Mouse (Mus musculus): ENCODE data around the gene Kmo. TPM values are rescaled to one million over a fixed set of nuclear protein-coding genes. Genes with fewer than 3 reads are reported as not detected.

Kmo gene
- total RNA-seq, 2 experiments from 2014 or later: 0.45 to 0.47 TPM

- intact Hi-C loops (cut with DNase I): no loop called here
- no peak for DNase-seq (ENCODE audit: low spot score)
Measured at GRCm38 (mm10) chr1:175630345-175630744, 10.2 kb downstream of the Kmo start.

- DNase-seq (ENCODE audit: low spot score): no peak
- intact Hi-C loops (cut with DNase I): no loop called here
Measured at GRCm38 (mm10) chr1:175631080-175631479, 10.9 kb downstream of the Kmo start.

- DNase-seq (ENCODE audit: low spot score): no peak
- intact Hi-C loops (cut with DNase I): no loop called here
Measured at GRCm38 (mm10) chr1:175631721-175632221, 11.6 kb downstream of the Kmo start.

- DNase-seq (ENCODE audit: low spot score): no peak
- intact Hi-C loops (cut with DNase I): no loop called here
Measured at GRCm38 (mm10) chr1:175632470-175632869, 12.3 kb downstream of the Kmo start.

GRCm38 (mm10) chr1:175637677-175638076 lies 17.5 kb downstream of the Kmo start:
- no peak for DNase-seq (ENCODE audit: low spot score)
- intact Hi-C loops (cut with DNase I): no loop called here

GRCm38 (mm10) chr1:175639072-175639471 lies 18.9 kb downstream of the Kmo start:
- intact Hi-C loops (cut with DNase I): no loop called here
- DNase-seq (ENCODE audit: low spot score): no peak

- intact Hi-C loops (cut with DNase I): no loop called here
- no peak for DNase-seq (ENCODE audit: low spot score)
Measured at GRCm38 (mm10) chr1:175640435-175641150, 20.4 kb downstream of the Kmo start.

GRCm38 (mm10) chr1:175643496-175644265 lies 23.5 kb downstream of the Kmo start:
- intact Hi-C loops (cut with DNase I): no loop called here
- no peak for DNase-seq (ENCODE audit: low spot score)

- intact Hi-C loops (cut with DNase I): no loop called here
- DNase-seq (ENCODE audit: low spot score): no peak
Measured at GRCm38 (mm10) chr1:175646952-175647351, 26.8 kb downstream of the Kmo start.

- intact Hi-C loops (cut with DNase I): no loop called here
- no peak for DNase-seq (ENCODE audit: low spot score)
Measured at GRCm38 (mm10) chr1:175648615-175649014, 28.4 kb downstream of the Kmo start.

GRCm38 (mm10) chr1:175659900-175660299 lies 39.7 kb downstream of the Kmo start:
- intact Hi-C loops (cut with DNase I): no loop called here
- DNase-seq (ENCODE audit: low spot score): no peak

GRCm38 (mm10) chr1:175668666-175669405 lies 48.7 kb downstream of the Kmo start:
- DNase-seq (ENCODE audit: low spot score): no peak
- intact Hi-C loops (cut with DNase I): loop anchor here (5.0 kb wide), 2 partner anchors 42 to 627 kb away; partner anchors contain the start of gene Fh1

- intact Hi-C loops (cut with DNase I): loop anchor here (5.0 kb wide), 2 partner anchors 42 to 627 kb away; partner anchors contain the start of gene Fh1
- DNase-seq (ENCODE audit: low spot score): no peak
Measured at GRCm38 (mm10) chr1:175669456-175669855, 49.3 kb downstream of the Kmo start.

- intact Hi-C loops (cut with DNase I): no loop called here
- no peak for DNase-seq (ENCODE audit: low spot score)
Measured at GRCm38 (mm10) chr1:175670042-175670441, 49.9 kb downstream of the Kmo start.

- intact Hi-C loops (cut with DNase I): no loop called here
- no peak for DNase-seq (ENCODE audit: low spot score)
Measured at GRCm38 (mm10) chr1:175671626-175672025, 51.4 kb downstream of the Kmo start.

- no peak for DNase-seq (ENCODE audit: low spot score)
- intact Hi-C loops (cut with DNase I): no loop called here
Measured at GRCm38 (mm10) chr1:175673563-175674325, 53.6 kb downstream of the Kmo start.

GRCm38 (mm10) chr1:175675116-175675515 lies 54.9 kb downstream of the Kmo start:
- intact Hi-C loops (cut with DNase I): no loop called here
- no peak for DNase-seq (ENCODE audit: low spot score)

GRCm38 (mm10) chr1:175677459-175677858 lies 57.3 kb downstream of the Kmo start:
- intact Hi-C loops (cut with DNase I): no loop called here
- DNase-seq (ENCODE audit: low spot score): no peak

- intact Hi-C loops (cut with DNase I): no loop called here
- DNase-seq (ENCODE audit: low spot score): no peak
Measured at GRCm38 (mm10) chr1:175680995-175681394, 60.8 kb downstream of the Kmo start.

Data from heart, postnatal 25 days (tissue).